Mouse (Mus musculus): Measurements from ENCODE around the gene Polr3a. TPM values are rescaled to one million over a fixed set of nuclear protein-coding genes. Genes with fewer than 3 reads are reported as not detected.
"Not testable (repeated sequence)": the region's sequence is repeated elsewhere in the genome, so short reads cannot be mapped to it uniquely, and the experiment has no call there.

Gene Polr3a
- polyA plus RNA-seq, 1 experiment from 2014 or later: 19.3 TPM

DNA sequence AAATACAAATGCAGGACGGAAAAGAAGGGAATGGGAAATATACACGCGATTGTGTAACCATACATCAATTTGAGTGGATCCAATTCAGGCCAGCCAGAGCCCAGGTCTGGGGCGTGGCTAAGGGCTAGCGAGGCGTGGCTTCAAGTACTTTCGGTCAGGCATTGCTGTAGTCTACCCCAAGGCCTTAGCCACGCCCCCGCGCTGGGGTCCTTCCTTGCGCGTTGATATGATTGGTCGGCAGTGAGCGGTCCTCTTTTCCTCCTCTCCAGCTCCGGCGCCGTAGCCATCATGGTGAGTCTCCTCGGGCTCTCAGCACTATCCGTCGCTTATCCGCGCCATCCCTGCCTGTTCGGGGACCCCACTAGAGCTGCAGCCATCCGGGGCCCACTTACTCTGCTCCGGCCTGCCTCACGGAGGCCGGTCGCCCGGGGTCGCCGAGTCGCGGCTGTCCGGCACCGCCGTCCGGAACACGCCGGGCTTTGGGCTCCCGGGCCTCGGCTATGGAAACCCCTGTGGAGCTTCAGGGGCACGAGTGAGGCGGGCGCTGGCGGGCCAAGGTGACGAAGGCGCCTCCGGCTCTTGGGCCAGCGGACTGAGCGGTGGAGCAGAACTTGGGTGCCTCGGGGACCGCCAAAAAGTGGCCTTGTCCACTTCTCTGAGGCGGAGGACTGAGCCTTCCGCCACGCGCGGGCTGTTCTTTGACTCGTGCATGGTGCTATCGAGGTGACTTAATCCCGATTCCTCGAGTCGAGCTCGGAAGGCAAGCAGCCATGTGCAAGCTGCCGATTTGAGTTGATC is 3.8 kb upstream of the Polr3a start:
- H3K9me3 ChIP-seq: no peaks in the 10 kb centered on the region
- H3K4me3 ChIP-seq (replicated peaks): peak overlapping the region; percentile 96
- H3K9ac ChIP-seq: peak overlapping the region; percentile 98
- no peaks in the 10 kb centered on the region for H3K27me3 ChIP-seq
- peak; percentile 94 for ATAC-seq (ENCODE audit: low FRiP score)
- peak overlapping the region; percentile 84 for H3K27ac ChIP-seq
- H3K4me2 ChIP-seq: peak overlapping the region; percentile 87
- H3K4me1 ChIP-seq: peaks cover 45% of the 10 kb centered on the region
- WGBS: under 1% methylated on average over 64 of the region's 64 CpGs
- peaks cover 36% of the 10 kb centered on the region for H3K36me3 ChIP-seq (replicated peaks)

DNA sequence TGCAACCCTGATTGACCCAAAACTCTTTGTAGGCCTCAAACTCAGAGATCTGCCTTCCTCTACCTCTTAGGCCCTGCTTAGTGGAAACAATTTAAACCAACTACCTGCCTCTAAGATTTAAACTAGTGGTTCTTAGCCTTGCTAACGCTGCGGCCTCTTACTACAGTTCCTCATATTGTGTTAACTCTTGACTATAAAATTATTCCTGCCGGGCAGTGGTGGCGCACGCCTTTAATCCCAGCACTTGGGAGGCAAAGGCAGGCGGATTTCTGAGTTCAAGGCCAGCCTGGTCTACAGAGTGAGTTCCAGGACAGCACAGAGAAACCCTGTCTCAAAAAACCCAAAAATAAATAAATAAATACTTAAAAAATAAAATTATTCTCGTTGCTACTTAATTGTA is 2.9 kb upstream of the Polr3a start:
- Histone ChIP-seq H3K36me3 (replicated peaks) (peaks cover 28% of the 10 kb centered on the region), H3K4me1 (peaks cover 45% of the 10 kb centered on the region)
- H3K4me3 ChIP-seq (replicated peaks); H3K9ac ChIP-seq; H3K27ac ChIP-seq; H3K27me3 ChIP-seq; H3K4me2 ChIP-seq; ATAC-seq (ENCODE audit: low FRiP score); H3K9me3 ChIP-seq: not testable (repeated sequence)
- WGBS: 90% methylated on average over 7 of the region's 7 CpGs

DNA sequence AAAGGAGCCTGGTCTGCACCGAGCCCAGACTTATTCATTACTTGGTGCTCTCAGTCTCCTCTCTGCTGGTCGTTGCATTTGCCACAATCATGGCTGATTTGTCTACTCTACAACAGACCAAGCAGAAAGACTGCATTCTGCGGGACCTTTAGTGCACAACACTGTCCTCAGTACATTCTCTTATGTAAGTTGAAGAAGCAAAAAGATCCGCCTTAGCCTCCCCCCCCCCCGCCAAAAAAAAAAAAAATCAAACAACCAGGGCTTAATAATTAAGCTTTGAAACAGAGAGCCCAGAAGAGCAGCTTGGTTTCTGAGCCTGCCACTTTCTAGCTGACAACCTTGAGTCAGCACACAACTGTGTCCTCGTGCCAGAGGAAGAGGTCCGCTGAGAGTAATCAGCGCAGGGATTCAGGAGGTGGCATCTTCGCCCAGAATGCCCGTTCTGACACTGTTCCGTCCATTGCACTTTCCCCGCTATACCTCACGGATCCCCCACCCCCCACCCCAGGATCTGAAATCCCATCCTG is 554 bp downstream of the Polr3a start:
- WGBS: 8% methylated on average over 13 of the region's 13 CpGs
- H3K36me3 ChIP-seq (replicated peaks): peaks cover 31% of the 10 kb centered on the region
- peak overlapping the region; percentile 69 for H3K4me2 ChIP-seq
- 0 out of 2 replicates have a peak, but pooled peaks have one; percentile 10 for ATAC-seq (ENCODE audit: low FRiP score)
- H3K4me1 ChIP-seq: peaks cover 11% of the 10 kb centered on the region
- peak overlapping the region; percentile 91 for H3K4me3 ChIP-seq (replicated peaks)
- no peaks in the 10 kb centered on the region for H3K27me3 ChIP-seq
- no peaks in the 10 kb centered on the region for H3K9me3 ChIP-seq
- peak overlapping the region; percentile 81 for H3K9ac ChIP-seq
- H3K27ac ChIP-seq: no peak overlapping the region

DNA sequence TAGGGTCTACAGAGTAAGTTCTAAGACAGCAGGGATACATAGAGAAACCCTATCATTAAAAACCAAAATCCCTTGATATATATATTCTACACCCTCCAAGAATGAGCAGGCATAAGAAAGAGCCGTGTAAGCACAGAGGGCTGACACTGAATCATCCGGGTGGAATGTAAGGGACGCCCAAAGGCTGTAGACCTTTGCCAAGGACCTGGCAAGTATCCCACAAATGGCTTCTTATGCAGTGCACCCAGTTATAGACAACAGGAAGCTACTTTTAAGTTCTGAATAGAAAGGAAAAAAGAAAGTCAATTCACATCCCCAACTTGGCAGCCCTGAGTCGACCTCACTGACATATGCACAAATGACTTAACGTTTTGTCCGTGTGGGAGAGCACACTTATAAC is 18.1 kb downstream of the Polr3a start:
- Histone ChIP-seq H3K27me3 (no peaks in the 10 kb centered on the region), H3K4me2 (no peak overlapping the region), H3K27ac (no peak overlapping the region), H3K9me3 (no peaks in the 10 kb centered on the region), H3K4me1 (no peaks in the 10 kb centered on the region), H3K9ac (no peak overlapping the region), H3K36me3 (replicated peaks) (peaks cover 92% of the 10 kb centered on the region), H3K4me3 (replicated peaks) (no peak overlapping the region)
- WGBS: 92% methylated on average over 6 of the region's 6 CpGs
- ATAC-seq (ENCODE audit: low FRiP score): no peak

- 90% methylated on average over 3 of the region's 3 CpGs for WGBS
- Histone ChIP-seq H3K9ac (no peak overlapping the region), H3K4me2 (no peak overlapping the region), H3K4me3 (replicated peaks) (no peak overlapping the region), H3K27me3 (no peaks in the 10 kb centered on the region), H3K27ac (no peak overlapping the region), H3K9me3 (no peaks in the 10 kb centered on the region), H3K4me1 (no peaks in the 10 kb centered on the region), H3K36me3 (replicated peaks) (peaks cover 99% of the 10 kb centered on the region)
- ATAC-seq (ENCODE audit: low FRiP score): no peak
Measured at GRCm38 (mm10) chr14:24458191-24458590, 28.7 kb downstream of the Polr3a start.

DNA sequence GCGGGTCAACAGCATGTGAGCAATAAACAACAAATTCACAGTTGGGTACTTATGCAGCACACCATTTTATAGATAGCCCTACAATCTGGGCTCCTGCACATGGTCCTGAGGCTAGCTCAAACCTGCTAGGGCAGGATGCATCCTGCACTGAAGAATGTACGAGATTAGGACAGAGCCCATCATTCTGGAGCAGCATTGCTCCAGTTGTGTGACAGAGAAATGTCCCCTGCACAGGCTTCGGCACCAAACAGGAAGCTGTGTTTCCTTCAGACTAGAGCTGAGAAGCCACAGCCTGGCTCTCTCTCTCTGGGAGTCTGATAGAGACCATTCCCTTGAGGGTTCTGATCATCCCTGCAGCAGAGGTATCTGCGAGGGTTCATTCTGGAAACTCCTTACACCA is 43.3 kb downstream of the Polr3a start:
- H3K4me1 ChIP-seq; H3K4me3 ChIP-seq (replicated peaks); H3K27ac ChIP-seq; H3K9me3 ChIP-seq; H3K4me2 ChIP-seq; H3K9ac ChIP-seq; H3K27me3 ChIP-seq; ATAC-seq (ENCODE audit: low FRiP score): not testable (repeated sequence)
- peaks cover 19% of the 10 kb centered on the region for H3K36me3 ChIP-seq (replicated peaks)
- 93% methylated on average over 4 of the region's 4 CpGs for WGBS

Other genes with a start within 250 kb of the Polr3a start
- gene Dlg5, start 241.1 kb downstream of the Polr3a start, polyA plus RNA-seq (2016; fragmentation: Nextera tagmentation; extraction: Ambion mirVana): 20.9 and 22.5 TPM in 2 replicates
- gene E330034G19Rik, start 193.8 kb downstream of the Polr3a start, polyA plus RNA-seq (2016; fragmentation: Nextera tagmentation; extraction: Ambion mirVana): not detected in 2 replicates
- 998 and 1,043 TPM in 2 replicates for gene Rps24, start 67 bp upstream of the Polr3a start, polyA plus RNA-seq (2016; fragmentation: Nextera tagmentation; extraction: Ambion mirVana)